Mouse (Mus musculus): ENCODE measurements at regions not wholly inside any gene's neighbourhood (a gene's known extent, or its start where the extent isn't known, plus 50 kb on each side); places are given as distances from the start of the nearest gene placed in this dataset.

- no peak overlapping the region for H3K4me2 ChIP-seq (replicated peaks; ENCODE audit: low read depth, low read length)
- no peaks in the 10 kb centered on the region for H3K36me3 ChIP-seq (ENCODE audit: insufficient read depth, low read length)
- ATAC-seq (peak; percentile 27; the same call in 1 of the 2 replicates), DNase-seq (ENCODE audit: low spot score) (peak; percentile 37)
- 58% methylated on average over 1 of the region's 1 CpGs for WGBS
- no peak for TF ChIP-seq CTCF (IDR thresholded peaks at IDR 0.05)
- no peak for TF ChIP-seq EP300 (IDR thresholded peaks at IDR 0.05)
- no peaks in the 10 kb centered on the region for H3K9me3 ChIP-seq (ENCODE audit: low read length)
- no peak overlapping the region for H3K4me3 ChIP-seq (ENCODE audit: low read depth, low read length)
- H3K27ac ChIP-seq (ENCODE audit: low read length) = no peak overlapping the region
- H3K9ac ChIP-seq (replicated peaks; ENCODE audit: low read depth) = no peak overlapping the region
- 0 out of 2 replicates have a peak, but pooled peaks cover 4% of the 10 kb centered on the region for H3K4me1 ChIP-seq (ENCODE audit: insufficient read depth, low read depth, low read length)
- no peaks in the 10 kb centered on the region for H3K27me3 ChIP-seq (replicated peaks; ENCODE audit: insufficient read depth, low read length)
Measured at GRCm38 (mm10) chr8:12156893-12157292, 121.7 kb upstream of the A230072I06Rik start.

- H3K9me3 ChIP-seq (ENCODE audit: low read length) = no peaks in the 10 kb centered on the region
- no peaks in the 10 kb centered on the region for H3K36me3 ChIP-seq (ENCODE audit: insufficient read depth, low read length)
- H3K4me3 ChIP-seq (ENCODE audit: low read depth, low read length) = no peak overlapping the region
- ATAC-seq (peak; percentile 43; the same call in 1 of the 2 replicates), DNase-seq (ENCODE audit: low spot score) (peak; percentile 49)
- no peak overlapping the region for H3K27ac ChIP-seq (ENCODE audit: low read length)
- H3K4me2 ChIP-seq (replicated peaks; ENCODE audit: low read depth, low read length) = no peak overlapping the region
- peak; percentile 95 for TF ChIP-seq EP300 (IDR thresholded peaks at IDR 0.05)
- no peak for TF ChIP-seq CTCF (IDR thresholded peaks at IDR 0.05)
- H3K9ac ChIP-seq (replicated peaks; ENCODE audit: low read depth) = no peak overlapping the region
- no peaks in the 10 kb centered on the region; the same call in 1 of the 2 replicates for H3K27me3 ChIP-seq (replicated peaks; ENCODE audit: insufficient read depth, low read length)
- WGBS = 52% methylated on average over 9 of the region's 9 CpGs
- 0 out of 2 replicates have a peak, but pooled peaks cover 4% of the 10 kb centered on the region for H3K4me1 ChIP-seq (ENCODE audit: insufficient read depth, low read depth, low read length)
Measured at GRCm38 (mm10) chr8:12158188-12158587, 120.4 kb upstream of the A230072I06Rik start.

- 20% methylated on average over 22 of the region's 22 CpGs for WGBS
- Histone ChIP-seq H3K9ac (replicated peaks; ENCODE audit: low read depth) (no peak overlapping the region), H3K27ac (ENCODE audit: low read length) (no peak overlapping the region), H3K4me2 (replicated peaks; ENCODE audit: low read depth, low read length) (peak overlapping the region; percentile 25), H3K27me3 (replicated peaks; ENCODE audit: insufficient read depth, low read length) (no peaks in the 10 kb centered on the region; the same call in 1 of the 2 replicates), H3K4me1 (ENCODE audit: insufficient read depth, low read depth, low read length) (no peaks in the 10 kb centered on the region), H3K36me3 (ENCODE audit: insufficient read depth, low read length) (no peaks in the 10 kb centered on the region), H3K4me3 (ENCODE audit: low read depth, low read length) (no peak overlapping the region), H3K9me3 (ENCODE audit: low read length) (no peaks in the 10 kb centered on the region)
- DNase-seq (ENCODE audit: low spot score) (peak; percentile 29), ATAC-seq (no peak)
- no peak for TF ChIP-seq EP300 (IDR thresholded peaks at IDR 0.05)
- TF ChIP-seq CTCF (IDR thresholded peaks at IDR 0.05) = no peak
Measured at GRCm38 (mm10) chr8:12162921-12163705, 115.5 kb upstream of the A230072I06Rik start.

- Histone ChIP-seq H3K9ac (replicated peaks; ENCODE audit: low read depth) (no peak overlapping the region), H3K4me3 (ENCODE audit: low read depth, low read length) (no peak overlapping the region), H3K36me3 (ENCODE audit: insufficient read depth, low read length) (no peaks in the 10 kb centered on the region), H3K27ac (ENCODE audit: low read length) (no peak overlapping the region), H3K4me2 (replicated peaks; ENCODE audit: low read depth, low read length) (no peak overlapping the region), H3K4me1 (ENCODE audit: insufficient read depth, low read depth, low read length) (no peaks in the 10 kb centered on the region), H3K27me3 (replicated peaks; ENCODE audit: insufficient read depth, low read length) (no peaks in the 10 kb centered on the region; the same call in 1 of the 2 replicates), H3K9me3 (ENCODE audit: low read length) (no peaks in the 10 kb centered on the region)
- TF ChIP-seq EP300 (IDR thresholded peaks at IDR 0.05) (no peak), CTCF (IDR thresholded peaks at IDR 0.05) (no peak)
- WGBS = 72% methylated on average over 23 of the region's 23 CpGs
- ATAC-seq (no peak), DNase-seq (ENCODE audit: low spot score) (no peak)
Measured at GRCm38 (mm10) chr8:12165487-12166152, 113.0 kb upstream of the A230072I06Rik start.

GRCm38 (mm10) chr8:12171788-12172187 is 106.8 kb upstream of the A230072I06Rik start:
- Histone ChIP-seq H3K27ac (ENCODE audit: low read length) (no peak overlapping the region), H3K4me2 (replicated peaks; ENCODE audit: low read depth, low read length) (no peak overlapping the region), H3K27me3 (replicated peaks; ENCODE audit: insufficient read depth, low read length) (no peaks in the 10 kb centered on the region), H3K9me3 (ENCODE audit: low read length) (no peaks in the 10 kb centered on the region), H3K4me1 (ENCODE audit: insufficient read depth, low read depth, low read length) (no peaks in the 10 kb centered on the region), H3K4me3 (ENCODE audit: low read depth, low read length) (no peak overlapping the region), H3K36me3 (ENCODE audit: insufficient read depth, low read length) (no peaks in the 10 kb centered on the region), H3K9ac (replicated peaks; ENCODE audit: low read depth) (no peak overlapping the region)
- 64% methylated on average over 12 of the region's 12 CpGs for WGBS
- TF ChIP-seq EP300 (IDR thresholded peaks at IDR 0.05) = no peak
- no peak for TF ChIP-seq CTCF (IDR thresholded peaks at IDR 0.05)
- no peak for DNase-seq (ENCODE audit: low spot score)
- no peak for ATAC-seq

GRCm38 (mm10) chr8:12175496-12175895 is 103.1 kb upstream of the A230072I06Rik start:
- Histone ChIP-seq H3K9me3 (ENCODE audit: low read length) (no peaks in the 10 kb centered on the region), H3K27ac (ENCODE audit: low read length) (no peak overlapping the region), H3K27me3 (replicated peaks; ENCODE audit: insufficient read depth, low read length) (no peaks in the 10 kb centered on the region), H3K4me2 (replicated peaks; ENCODE audit: low read depth, low read length) (no peak overlapping the region), H3K36me3 (ENCODE audit: insufficient read depth, low read length) (no peaks in the 10 kb centered on the region), H3K4me3 (ENCODE audit: low read depth, low read length) (no peak overlapping the region), H3K4me1 (ENCODE audit: insufficient read depth, low read depth, low read length) (no peaks in the 10 kb centered on the region), H3K9ac (replicated peaks; ENCODE audit: low read depth) (no peak overlapping the region)
- WGBS = 40% methylated on average over 13 of the region's 13 CpGs
- no peak for TF ChIP-seq EP300 (IDR thresholded peaks at IDR 0.05)
- TF ChIP-seq CTCF (IDR thresholded peaks at IDR 0.05) = no peak
- ATAC-seq = no peak
- DNase-seq (ENCODE audit: low spot score) = no peak
